Mouse (Mus musculus) kidney, adult 2 months (tissue): ENCODE measurements around the gene Stkld1. TPM values are rescaled to one million over a fixed set of nuclear protein-coding genes. Genes with fewer than 3 reads are reported as not detected.

Experiments
- DNase-seq: peaks from one replicate; pipeline ENCODE4 v3.0.0; 2021
- H3K27ac ChIP-seq: fragments of 200-500 bp; 2 replicates; pipeline ENCODE4 v1.5.1; 2012; ENCODE audit warnings: low read depth, low read length, control low read depth, inconsistent platforms; ENCODE audit not compliant: insufficient read depth
- H3K27me3 ChIP-seq: fragments of 200-500 bp; replicated peaks from 2 replicates; pipeline ENCODE4 v1.6.1; 2012; ENCODE audit warnings: mild to moderate bottlenecking, moderate library complexity, low read length, inconsistent platforms; ENCODE audit not compliant: control insufficient read depth, insufficient read depth
- H3K36me3 ChIP-seq: fragments of 200-500 bp; 2 replicates; pipeline ENCODE4 v1.6.1; 2012; ENCODE audit warnings: mild to moderate bottlenecking, moderate library complexity, low read length, inconsistent platforms; ENCODE audit not compliant: control insufficient read depth, insufficient read depth
- H3K4me1 ChIP-seq: fragments of 200-500 bp; 2 replicates; pipeline ENCODE4 v1.6.1; 2011; ENCODE audit warnings: low read length; ENCODE audit not compliant: control insufficient read depth, insufficient read depth
- H3K4me3 ChIP-seq: fragments of 200-500 bp; 2 replicates; pipeline ENCODE4 v1.5.1; 2011; ENCODE audit warnings: mild to moderate bottlenecking, low read depth, low read length, control low read depth; ENCODE audit not compliant: insufficient read depth
- CTCF ChIP-seq: fragments of 200-500 bp; conservative IDR thresholded peaks from 2 replicates; pipeline ENCODE4 v1.5.1; 2011; ENCODE audit warnings: low read depth, mild to moderate bottlenecking, control low read depth, low read length, moderate library complexity, mixed read lengths; ENCODE audit not compliant: insufficient read depth, insufficient read length
- POLR2A ChIP-seq: fragments of 200-500 bp; IDR thresholded peaks from one replicate; pipeline ENCODE4 v1.6.1; 2011; ENCODE audit warnings: low read depth, low read length, control low read depth
- WGBS: fragments of 180-500 bp; shearing (Covaris S2); methylation state at CpG from one replicate; pipeline ENCODE4 v1.1.7; 2018; 5-methylcytosine and 5-hydroxymethylcytosine counted together
- polyA plus RNA-seq: library from polyadenylated mRNA; depleted of rRNA; stranded (reverse); fragments of >200 nt; gene quantifications from 2 replicates; pipeline ENCODE4 v1.2.3, GENCODE M21; 2012

Gene Stkld1
- polyA plus RNA-seq, 1 experiment: 0.16 TPM

GRCm38 (mm10) chr2:26952866-26953265 is 19.0 kb downstream of the Stkld1 start:
- 73% methylated on average over 8 of the region's 8 CpGs for WGBS

DNA sequence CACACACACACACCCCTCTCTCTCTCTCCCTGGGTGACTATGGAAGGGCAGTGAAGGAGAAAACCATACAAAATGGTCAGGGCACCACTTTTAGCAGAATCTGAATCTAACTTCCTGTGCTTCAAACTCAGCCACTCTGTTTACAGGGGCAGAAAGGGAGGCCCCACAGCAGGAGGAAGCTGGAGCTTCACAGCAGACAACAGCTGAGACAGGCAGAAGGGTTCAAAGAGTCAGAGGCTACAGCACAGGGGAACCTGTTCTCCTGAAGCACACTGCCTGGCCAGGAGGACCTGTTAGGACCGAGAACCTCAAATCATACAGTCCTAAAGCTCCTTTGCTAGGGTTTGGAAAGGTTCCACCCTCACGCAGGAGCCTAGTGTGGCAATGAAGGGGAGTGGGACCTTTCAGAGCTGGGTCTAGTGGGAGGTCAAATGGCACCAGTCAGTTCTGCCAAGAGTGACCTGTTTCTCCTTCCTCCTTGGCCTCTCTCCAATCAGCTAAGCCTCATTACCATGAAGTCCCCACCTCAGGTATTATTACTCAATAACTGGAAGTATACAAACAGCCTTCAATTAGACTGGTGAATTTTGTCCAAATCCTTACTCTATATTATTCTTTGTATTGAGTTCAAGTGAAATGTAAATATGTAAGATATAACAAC is 21.0 kb downstream of the Stkld1 start:
- no peak overlapping the region for H3K27ac ChIP-seq

More at GRCm38 (mm10) chr2:26952866-26953265, 19.0 kb downstream of the Stkld1 start:
- H3K4me3 ChIP-seq: no peak overlapping the region
- DNase-seq: no peak
- peaks cover 5% of the 10 kb centered on the region; the same call in 1 of the 2 replicates for H3K36me3 ChIP-seq
- no peaks in the 10 kb centered on the region for H3K27me3 ChIP-seq
- TF ChIP-seq POLR2A: no peak
- no peak for TF ChIP-seq CTCF
- H3K27ac ChIP-seq: no peak overlapping the region
- H3K4me1 ChIP-seq: 0 out of 2 replicates have a peak, but pooled peaks cover 8% of the 10 kb centered on the region

GRCm38 (mm10) chr2:26956811-26957487 is 23.1 kb downstream of the Stkld1 start:
- Histone ChIP-seq H3K27me3 (no peaks in the 10 kb centered on the region), H3K4me1 (0 out of 2 replicates have a peak, but pooled peaks cover 8% of the 10 kb centered on the region), H3K4me3 (no peak overlapping the region), H3K27ac (no peak overlapping the region), H3K36me3 (peaks cover 5% of the 10 kb centered on the region; the same call in 1 of the 2 replicates)
- peak; percentile 51 for DNase-seq
- no peak for TF ChIP-seq POLR2A
- no peak for TF ChIP-seq CTCF
- WGBS: 68% methylated on average over 12 of the region's 12 CpGs

More for the DNA sequence above, 21.0 kb downstream of the Stkld1 start:
- no peaks in the 10 kb centered on the region for H3K27me3 ChIP-seq
- no peak for DNase-seq
- peaks cover 5% of the 10 kb centered on the region; the same call in 1 of the 2 replicates for H3K36me3 ChIP-seq
- 61% methylated on average over 2 of the region's 2 CpGs for WGBS
- TF ChIP-seq POLR2A: no peak
- no peak for TF ChIP-seq CTCF
- 0 out of 2 replicates have a peak, but pooled peaks cover 8% of the 10 kb centered on the region for H3K4me1 ChIP-seq
- no peak overlapping the region for H3K4me3 ChIP-seq

DNA sequence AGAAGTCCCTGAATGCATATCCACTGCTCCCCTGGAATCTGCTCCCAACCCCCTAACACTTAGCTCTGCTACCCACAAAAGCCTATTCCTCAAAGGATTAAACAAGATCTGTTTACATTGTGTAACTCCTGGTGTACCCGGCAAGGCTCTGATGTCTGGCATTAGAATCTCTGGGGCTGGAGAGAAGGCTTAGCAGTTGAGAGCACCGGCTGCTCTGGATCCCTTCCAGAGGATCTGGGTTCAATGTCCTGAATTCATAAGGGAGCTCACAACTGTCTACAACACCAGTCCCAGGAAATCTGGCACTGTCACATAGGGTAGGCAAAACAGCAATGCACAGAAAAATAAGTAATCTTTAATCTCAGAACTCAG is 23.6 kb downstream of the Stkld1 start:
- Histone ChIP-seq H3K4me3 (no peak overlapping the region), H3K4me1 (0 out of 2 replicates have a peak, but pooled peaks cover 8% of the 10 kb centered on the region), H3K27me3 (no peaks in the 10 kb centered on the region), H3K27ac (no peak overlapping the region), H3K36me3 (peaks cover 5% of the 10 kb centered on the region; the same call in 1 of the 2 replicates)
- peak; percentile 45 for DNase-seq
- no peak for TF ChIP-seq CTCF
- TF ChIP-seq POLR2A: no peak
- WGBS: 64% methylated on average over 2 of the region's 2 CpGs

GRCm38 (mm10) chr2:26960756-26961155 is 26.9 kb downstream of the Stkld1 start:
- Histone ChIP-seq H3K27ac (no peak overlapping the region), H3K4me1 (peaks cover 16% of the 10 kb centered on the region; the same call in 1 of the 2 replicates), H3K27me3 (no peaks in the 10 kb centered on the region), H3K4me3 (no peak overlapping the region), H3K36me3 (peaks cover 4% of the 10 kb centered on the region; the same call in 1 of the 2 replicates)
- WGBS: 38% methylated on average over 4 of the region's 4 CpGs
- peak; percentile 58 for TF ChIP-seq CTCF
- TF ChIP-seq POLR2A: no peak
- DNase-seq: peak; percentile 48

DNA sequence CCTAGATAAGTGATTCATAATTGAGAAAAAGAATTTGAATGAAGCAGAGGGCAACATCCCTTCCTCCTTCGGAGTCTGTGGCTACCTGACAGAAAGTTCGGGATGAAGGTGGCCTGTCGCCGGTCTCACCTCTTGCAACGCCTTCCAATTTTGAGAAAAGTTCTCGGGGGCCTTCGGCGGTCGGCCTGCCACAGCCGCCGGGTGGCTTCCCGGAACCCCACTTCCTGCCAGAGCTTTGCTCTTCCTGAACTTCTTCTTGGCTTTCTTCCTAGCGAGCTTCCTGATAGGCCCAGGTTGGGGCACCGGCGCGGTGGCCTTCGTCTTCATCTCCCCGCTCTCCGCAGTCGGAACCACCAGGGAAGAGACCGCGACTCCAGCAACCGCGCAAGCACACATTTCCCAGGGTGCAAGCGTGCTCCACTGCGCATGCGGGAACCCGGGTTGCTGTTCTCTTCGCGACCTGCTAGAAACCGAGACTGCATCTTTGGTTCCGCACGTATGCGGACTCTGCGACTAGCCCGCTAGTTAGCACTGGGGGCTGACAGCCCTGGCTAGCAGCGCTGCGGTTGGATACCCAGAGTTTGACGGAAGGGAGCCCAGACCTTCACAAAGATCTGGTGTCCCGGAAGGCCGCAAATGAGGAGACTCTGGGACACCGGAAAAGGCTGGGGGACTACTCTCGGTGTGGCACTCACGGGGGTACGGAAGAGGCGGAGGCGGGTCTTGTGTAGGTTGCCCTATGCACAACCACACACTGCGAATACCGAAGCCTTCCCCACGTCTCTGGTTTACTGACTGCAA is 30.3 kb downstream of the Stkld1 start, which contains the start of gene Rexo4:
Rexo4 (minus strand) TSS at position 464 of the 801 bp plus-strand sequence.
- no peaks in the 10 kb centered on the region for H3K27me3 ChIP-seq
- WGBS: under 1% methylated on average over 50 of the region's 50 CpGs
- peak within 1 kb of the TSS; percentile 82 for H3K4me3 ChIP-seq
- TF ChIP-seq CTCF (no peak), POLR2A (peak; percentile 72)
- H3K36me3 ChIP-seq: no peaks in the 10 kb centered on the region
- peaks cover 8% of the 10 kb centered on the region; the same call in 1 of the 2 replicates for H3K4me1 ChIP-seq
- peak; percentile 96 for DNase-seq
- H3K27ac ChIP-seq: peak within 1 kb of the TSS; percentile 99
